Mouse (Mus musculus) spleen, adult 18-20 months (tissue): ENCODE data around the gene Arl9.
A peak's percentile ranks its signal among the peaks of the same experiment; 100 is the strongest.
"Not testable (repeated sequence)": the region's sequence is repeated elsewhere in the genome, so short reads cannot be mapped to it uniquely, and the experiment has no call there.

ENCODE experiments used
- DNase-seq, 2 experiments: peaks; one replicate each; pipeline ENCODE4 v3.0.0; 2022; ENCODE audit warnings: mixed read lengths in 2 of 2

Gene Arl9

DNA sequence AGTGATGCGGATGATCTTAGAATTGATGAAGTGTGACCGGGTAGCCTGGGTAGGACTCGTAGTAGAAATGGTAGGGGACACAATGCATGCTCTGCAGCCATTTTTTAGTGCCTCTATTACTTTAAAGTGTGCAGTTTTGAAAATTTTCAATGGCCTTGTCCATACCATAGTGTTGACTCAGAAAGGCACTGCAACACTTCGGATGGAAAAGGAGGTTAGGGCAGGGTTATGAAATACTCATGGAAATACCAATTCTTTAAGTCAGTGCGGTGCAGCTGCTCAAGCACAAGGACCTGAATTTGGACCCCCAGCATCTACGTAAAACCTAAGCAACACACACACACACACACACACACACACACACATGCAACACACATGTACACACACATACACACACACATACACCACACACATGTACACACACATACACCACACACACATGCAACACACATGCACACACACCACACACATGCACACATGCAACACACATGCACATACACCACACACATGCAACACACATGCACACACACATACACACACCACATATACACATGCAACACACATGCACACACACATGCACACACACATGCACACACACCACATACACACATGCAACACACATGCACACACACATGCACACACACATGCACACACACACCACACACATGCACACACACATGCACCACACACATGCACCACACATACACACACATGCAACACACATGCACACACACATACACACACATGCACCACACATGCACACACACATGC is at the start of gene Arl9:
Gene Arl9 (plus strand): TSS at position 5 of the 771 bp plus-strand sequence.
- no peak for DNase-seq

DNA sequence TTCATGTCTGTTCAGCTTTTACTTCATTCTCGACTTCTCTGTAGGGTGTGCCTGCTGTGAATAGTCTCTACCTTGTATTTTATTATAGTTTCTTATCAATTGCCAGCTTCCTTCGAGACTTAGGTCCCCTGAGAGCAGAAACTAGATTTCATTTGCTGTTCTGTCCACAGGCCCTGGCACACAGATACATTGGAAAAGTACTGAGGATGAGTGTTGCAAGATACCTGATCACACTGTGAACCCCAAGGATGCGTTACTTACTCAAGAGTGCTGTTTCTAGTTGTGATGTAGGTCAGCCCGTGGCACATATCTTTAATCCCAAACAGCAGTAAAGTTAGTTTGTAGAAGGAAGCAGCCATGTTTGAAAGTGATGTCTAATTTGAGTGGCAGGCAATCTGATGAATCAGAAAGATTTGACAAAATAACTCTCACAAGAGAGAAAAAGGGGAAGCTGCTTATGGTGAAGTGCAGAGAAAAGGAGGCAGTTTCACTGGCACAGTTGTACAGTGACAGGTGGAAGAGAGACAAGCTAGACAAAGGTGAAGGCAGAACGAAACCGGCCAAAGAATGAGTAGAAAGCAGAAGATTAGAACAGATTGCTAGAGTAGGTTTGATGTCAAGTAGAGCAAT is 49.5 kb upstream of the Arl9 start:
- no peak for DNase-seq

GRCm38 (mm10) chr5:76955474-76955873 is 48.4 kb upstream of the Arl9 start:
- DNase-seq, result no peak

- DNase-seq, result no peak
Measured at GRCm38 (mm10) chr5:76957954-76958353, 45.9 kb upstream of the Arl9 start.

DNA sequence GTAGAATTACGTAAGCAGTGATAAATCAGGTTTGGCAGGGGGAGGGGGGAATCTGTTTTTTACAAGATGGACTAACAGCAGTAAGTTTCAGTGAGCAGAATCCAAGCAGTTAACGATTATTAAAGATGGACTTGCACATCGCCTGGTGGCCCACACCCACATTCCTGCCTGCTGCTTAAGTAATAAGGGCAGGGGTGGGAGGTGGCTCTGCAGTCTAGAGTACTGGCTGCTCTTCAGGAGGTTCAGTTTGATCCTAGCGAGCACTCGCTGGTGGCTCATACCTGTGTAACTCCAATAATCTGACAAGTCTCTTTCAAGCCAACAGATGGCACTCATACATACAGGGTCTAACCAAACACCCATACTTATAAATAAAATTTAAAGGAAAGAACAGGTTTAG is 44.3 kb upstream of the Arl9 start:
- no peak for DNase-seq

DNA sequence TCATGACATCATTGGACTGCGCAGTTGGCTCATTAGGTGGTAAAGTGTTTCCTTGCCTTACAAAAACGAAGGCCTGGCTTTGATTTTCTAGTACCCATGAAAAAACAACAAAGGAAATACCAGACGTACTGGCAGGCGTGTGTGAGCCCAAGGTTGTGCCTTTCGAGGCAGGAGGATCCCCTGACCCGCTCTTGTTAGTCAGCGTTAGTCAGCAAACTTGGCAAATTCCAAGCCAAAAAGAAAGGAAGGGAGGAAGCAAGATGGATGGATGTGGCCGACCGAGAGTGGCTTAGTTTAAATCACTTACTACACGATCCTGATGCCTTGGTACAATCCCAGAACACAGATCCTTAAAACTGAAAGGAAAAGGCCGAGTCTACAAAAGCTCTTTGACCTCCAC is 41.3 kb upstream of the Arl9 start:
- no peak for DNase-seq

- no peak for DNase-seq
Measured at GRCm38 (mm10) chr5:76964651-76965050, 39.2 kb upstream of the Arl9 start.

GRCm38 (mm10) chr5:76969250-76969649 is 34.6 kb upstream of the Arl9 start:
- no peak for DNase-seq

DNA sequence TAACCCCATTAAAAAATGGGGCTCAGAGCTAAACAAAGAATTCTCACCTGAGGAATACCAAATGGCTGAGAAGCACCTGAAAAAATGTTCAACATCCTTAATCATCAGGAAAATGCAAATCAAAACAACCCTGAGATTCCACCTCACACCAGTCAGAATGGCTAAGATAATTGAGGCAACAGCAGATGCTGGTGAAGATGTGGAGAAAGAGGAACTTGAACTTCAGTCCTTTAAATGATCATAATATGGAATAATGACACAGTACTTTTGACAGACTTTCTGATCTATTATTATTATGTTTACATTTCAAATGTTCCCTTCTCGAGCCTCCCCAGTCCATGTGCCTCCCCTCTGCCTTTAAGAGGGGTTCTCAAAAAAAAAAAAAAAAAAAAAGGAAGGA is 32.7 kb upstream of the Arl9 start:
- not testable (repeated sequence) for DNase-seq

- DNase-seq, result no peak
Measured at GRCm38 (mm10) chr5:76973488-76973887, 30.4 kb upstream of the Arl9 start.

- DNase-seq, result no peak
Measured at GRCm38 (mm10) chr5:76974207-76974553, 29.7 kb upstream of the Arl9 start.

GRCm38 (mm10) chr5:76974554-76975285 is 29.1 kb upstream of the Arl9 start, which contains the start of gene Srp72:
TSS of gene Srp72 (plus strand) at chr5:76974683.
- peak; percentile 67 to 76 for DNase-seq

DNA sequence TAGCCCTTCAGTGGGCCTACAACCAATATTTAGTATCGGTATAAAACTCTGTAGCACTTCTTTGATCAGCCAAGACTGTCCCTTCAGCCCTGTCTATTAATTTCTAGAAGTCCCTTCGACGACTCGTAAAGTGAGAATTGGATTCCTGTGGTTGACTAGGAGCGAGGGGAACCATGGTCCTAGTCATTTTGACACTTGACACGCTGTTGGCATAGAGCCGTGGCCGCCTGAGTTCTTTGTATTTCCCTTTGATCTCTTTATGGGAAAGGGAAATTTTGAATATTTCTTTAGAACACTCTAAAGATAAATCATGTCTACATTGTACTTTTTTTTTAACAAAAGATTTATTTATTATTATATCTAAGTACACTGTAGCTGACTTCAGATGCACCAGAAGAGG is 28.1 kb upstream of the Arl9 start:
- no peak for DNase-seq

GRCm38 (mm10) chr5:76984015-76984414 is 19.8 kb upstream of the Arl9 start:
- no peak for DNase-seq

DNA sequence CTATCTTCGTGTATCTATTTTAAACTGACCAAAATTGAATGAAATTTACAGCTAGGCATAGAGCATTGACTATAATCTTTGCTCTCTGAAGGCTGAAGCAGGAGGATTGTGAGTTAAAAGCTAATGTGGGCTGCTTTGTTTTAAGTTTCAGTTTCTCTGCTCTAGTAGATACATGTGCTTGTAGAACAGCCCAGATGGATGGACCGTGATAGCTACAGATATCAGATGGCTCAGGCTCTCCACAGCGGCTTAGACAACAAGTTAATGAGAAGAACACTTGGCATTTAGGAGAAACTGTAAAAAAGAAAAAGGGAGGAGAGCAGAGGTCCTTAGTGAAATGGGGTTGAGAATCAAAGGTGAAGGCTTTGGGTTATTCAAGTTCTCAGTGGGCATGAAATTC is 13.1 kb upstream of the Arl9 start:
- no peak for DNase-seq

- DNase-seq, result no peak
Measured at GRCm38 (mm10) chr5:76993174-76993814, 10.6 kb upstream of the Arl9 start.

- no peak for DNase-seq
Measured at GRCm38 (mm10) chr5:76998416-76998815, 5.4 kb upstream of the Arl9 start.

DNA sequence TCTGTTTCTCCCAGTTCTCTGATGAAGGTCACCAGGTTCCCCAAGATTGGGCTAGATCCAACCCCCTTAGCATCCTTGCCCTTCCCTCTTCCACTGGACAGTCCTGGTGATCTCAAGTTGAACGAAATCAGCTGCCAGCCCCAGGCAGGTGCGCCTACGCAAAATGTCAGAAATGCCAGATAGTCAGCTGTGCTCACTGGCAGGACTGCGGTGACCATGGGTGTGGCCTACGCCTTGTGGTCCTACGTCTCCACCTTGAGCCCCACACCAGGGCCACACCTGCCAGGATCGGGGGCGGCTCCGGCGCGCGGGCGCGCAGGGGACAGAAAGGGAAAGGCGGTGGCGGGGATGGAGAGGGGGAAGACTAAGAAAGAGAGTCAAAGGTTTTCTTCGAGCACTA is 2.7 kb upstream of the Arl9 start:
- DNase-seq, result no peak

DNA sequence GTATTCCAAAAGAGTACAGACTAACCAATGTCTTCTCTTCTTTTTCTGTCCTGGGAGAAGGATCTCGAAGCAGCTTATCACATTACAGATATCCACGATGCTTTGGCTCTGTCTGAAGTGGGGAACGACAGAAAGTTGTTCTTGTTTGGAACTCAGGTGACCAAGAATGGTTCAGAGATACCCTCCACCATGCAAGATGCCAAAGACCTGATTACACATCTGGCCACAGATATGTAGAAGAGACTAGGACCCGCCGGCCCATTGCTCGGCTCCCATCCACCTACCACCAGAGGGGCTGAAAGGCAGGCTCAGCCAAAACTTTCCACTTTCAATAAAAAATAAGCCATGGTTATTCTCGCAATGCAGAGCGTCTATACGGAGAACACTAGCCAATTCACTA is 6.5 kb downstream of the Arl9 start:
- DNase-seq, result no peak

GRCm38 (mm10) chr5:77011082-77011481 is 7.2 kb downstream of the Arl9 start:
- no peak for DNase-seq

DNA sequence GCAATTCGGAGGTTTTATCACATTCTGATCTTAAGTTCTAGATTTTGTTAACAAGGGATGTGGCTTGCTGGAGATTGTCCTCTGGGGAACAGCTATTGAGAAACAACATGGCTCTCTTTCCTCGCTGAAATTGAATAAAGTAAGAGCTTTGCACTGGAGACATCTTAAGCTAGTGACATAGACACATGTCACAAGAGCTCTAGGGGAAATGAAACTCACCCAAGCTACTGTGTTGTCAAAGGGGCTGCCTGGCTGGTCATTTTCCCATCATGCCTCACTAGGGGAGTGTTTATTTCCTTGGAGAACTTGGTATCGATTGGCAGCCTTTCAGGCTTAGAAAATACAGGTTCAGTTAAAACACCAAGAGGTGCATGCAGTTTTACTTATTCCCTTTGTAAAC is 9.3 kb downstream of the Arl9 start:
- DNase-seq, result no peak

GRCm38 (mm10) chr5:77015544-77016482 is 12.0 kb downstream of the Arl9 start, which contains the start of gene Thegl:
TSS of gene Thegl (plus strand) at chr5:77016023.
- DNase-seq, result peak; percentile 53 to 69
